Mouse (Mus musculus) liver, postnatal 0 days (tissue): ENCODE results near the gene Dennd6b. TPM values are rescaled to one million over a fixed set of nuclear protein-coding genes. Genes with fewer than 3 reads are reported as not detected.
A peak's percentile ranks its signal among the peaks of the same experiment; 100 is the strongest.

Experiments used
- ATAC-seq: fragments of 200-750 bp; cut with Nextera tagmentation; 2 replicates; pipeline ENCODE4 v1.8.0; 2017; ENCODE audit warnings: mild to moderate bottlenecking, moderate library complexity
- DNase-seq: peaks from one replicate; pipeline ENCODE4 v3.0.0-alpha.2; 2016
- H3K27ac ChIP-seq: fragments of 300-500 bp; sonication (generic); 2 replicates; pipeline ENCODE4 v1.5.1; 2014; ENCODE audit warnings: antibody characterized with exemption, moderate library complexity, mild to moderate bottlenecking, low read depth
- H3K27me3 ChIP-seq: fragments of 300-500 bp; sonication (generic); 2 replicates; pipeline ENCODE4 v1.6.1; 2014; ENCODE audit warnings: low read length, control low read depth, mixed read lengths; ENCODE audit not compliant: insufficient read depth
- H3K36me3 ChIP-seq: fragments of 300-500 bp; sonication (generic); replicated peaks from 2 replicates; pipeline ENCODE4 v1.6.1; 2014; ENCODE audit warnings: mild to moderate bottlenecking, control low read depth, low read length, moderate library complexity, mixed read lengths; ENCODE audit not compliant: insufficient read depth
- H3K4me1 ChIP-seq: fragments of 300-500 bp; sonication (generic); 2 replicates; pipeline ENCODE4 v1.6.1; 2014; ENCODE audit warnings: antibody characterized with exemption, mild to moderate bottlenecking, control low read depth; ENCODE audit not compliant: insufficient read depth
- H3K4me2 ChIP-seq: fragments of 300-500 bp; sonication (generic); 2 replicates; pipeline ENCODE4 v1.6.1; 2014; ENCODE audit warnings: low read depth, mild to moderate bottlenecking, low read length, moderate library complexity, mixed read lengths
- H3K4me3 ChIP-seq: fragments of 300-500 bp; sonication (generic); 2 replicates; pipeline ENCODE4 v1.5.1; 2014; ENCODE audit warnings: low read depth, low read length
- H3K9ac ChIP-seq: fragments of 300-500 bp; sonication (generic); replicated peaks from 2 replicates; pipeline ENCODE4 v1.6.1; 2014; ENCODE audit warnings: mild to moderate bottlenecking, moderate library complexity
- H3K9me3 ChIP-seq: fragments of 300-500 bp; sonication (generic); 2 replicates; pipeline ENCODE4 v1.6.1; 2016; ENCODE audit warnings: mild to moderate bottlenecking, control low read depth, low read length, mixed read lengths
- CTCF ChIP-seq: sonication (generic); IDR thresholded peaks from 2 replicates; pipeline ENCODE4 v1.5.1; 2016; ENCODE audit warnings: antibody characterized with exemption, low read depth
- EP300 ChIP-seq: IDR thresholded peaks from 2 replicates; pipeline ENCODE4 v1.6.1; 2016; ENCODE audit warnings: antibody characterized with exemption, low read depth, mild to moderate bottlenecking
- WGBS: fragments of 180-500 bp; shearing (Covaris S2); extraction: QIAGEN DNeasy Blood & Tissue Kit; methylation state at CpG from one replicate; pipeline ENCODE4 v1.1.7; 2014; ENCODE audit not compliant: insufficient replicate concordance; 5-methylcytosine and 5-hydroxymethylcytosine counted together
- polyA plus RNA-seq: library from polyadenylated mRNA; unstranded; fragments of >200 nt; fragmentation: Nextera tagmentation; extraction: Ambion mirVana; gene quantifications from 2 replicates; pipeline ENCODE4 v1.2.1, GENCODE M21; 2015

Dennd6b gene
- polyA plus RNA-seq, 1 experiment from 2014 or later = 2.7 TPM

DNA sequence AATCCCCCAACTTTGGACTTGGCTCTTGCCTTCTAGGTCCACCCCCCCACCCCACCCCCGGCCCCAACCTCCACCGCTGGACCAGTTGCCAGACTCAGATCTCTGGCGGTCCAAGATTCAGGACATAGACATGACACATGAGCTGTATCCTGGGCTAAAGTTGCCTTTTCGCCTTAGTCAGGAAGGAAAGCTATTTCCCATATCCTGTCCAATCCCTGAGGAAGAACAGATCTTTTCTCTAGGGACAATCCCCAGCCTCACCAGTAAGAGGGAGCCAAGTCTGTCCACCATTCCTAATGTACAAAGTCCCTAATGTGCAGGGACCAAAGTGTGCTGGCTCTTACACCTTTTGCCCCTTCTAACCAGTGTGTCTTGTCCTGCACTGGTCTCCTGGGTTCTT is 54.4 kb downstream of the Dennd6b start:
- Histone ChIP-seq H3K27ac (no peak overlapping the region), H3K9ac (no peak overlapping the region), H3K4me1 (peaks cover 14% of the 10 kb centered on the region), H3K36me3 (no peaks in the 10 kb centered on the region), H3K9me3 (no peaks in the 10 kb centered on the region), H3K4me3 (no peak overlapping the region), H3K27me3 (peaks cover 86% of the 10 kb centered on the region), H3K4me2 (no peak overlapping the region)
- no peak for DNase-seq
- no peak for TF ChIP-seq EP300
- no peak for TF ChIP-seq CTCF
- no peak for ATAC-seq
- 37% methylated on average over 4 of the region's 4 CpGs for WGBS

DNA sequence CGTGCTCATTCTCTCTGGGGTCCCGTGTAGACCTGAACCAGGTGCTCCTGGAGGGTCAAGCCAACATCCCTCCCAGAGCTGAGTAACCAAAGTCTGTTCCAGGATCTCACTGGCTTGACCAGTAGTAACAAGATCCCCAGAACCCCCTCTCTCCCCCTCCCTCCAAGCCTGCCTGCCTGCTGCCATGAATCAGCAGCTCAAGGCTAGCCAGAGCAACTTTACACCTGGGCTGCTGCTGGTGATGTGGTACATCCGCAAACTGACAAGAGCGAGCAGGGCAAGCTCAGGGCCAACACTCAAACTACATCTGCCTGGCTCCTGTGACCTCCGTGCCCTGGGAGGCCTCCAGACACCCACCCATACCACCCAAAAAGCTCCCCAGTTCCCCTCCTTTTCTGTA is 54.9 kb downstream of the Dennd6b start:
- ATAC-seq (no peak), DNase-seq (no peak)
- Histone ChIP-seq H3K36me3 (no peaks in the 10 kb centered on the region), H3K9me3 (no peaks in the 10 kb centered on the region), H3K4me3 (no peak overlapping the region), H3K4me1 (peaks cover 12% of the 10 kb centered on the region), H3K27me3 (peaks cover 83% of the 10 kb centered on the region), H3K9ac (no peak overlapping the region), H3K27ac (no peak overlapping the region), H3K4me2 (no peak overlapping the region)
- 23% methylated on average over 5 of the region's 5 CpGs for WGBS
- no peak for TF ChIP-seq EP300
- TF ChIP-seq CTCF = no peak

DNA sequence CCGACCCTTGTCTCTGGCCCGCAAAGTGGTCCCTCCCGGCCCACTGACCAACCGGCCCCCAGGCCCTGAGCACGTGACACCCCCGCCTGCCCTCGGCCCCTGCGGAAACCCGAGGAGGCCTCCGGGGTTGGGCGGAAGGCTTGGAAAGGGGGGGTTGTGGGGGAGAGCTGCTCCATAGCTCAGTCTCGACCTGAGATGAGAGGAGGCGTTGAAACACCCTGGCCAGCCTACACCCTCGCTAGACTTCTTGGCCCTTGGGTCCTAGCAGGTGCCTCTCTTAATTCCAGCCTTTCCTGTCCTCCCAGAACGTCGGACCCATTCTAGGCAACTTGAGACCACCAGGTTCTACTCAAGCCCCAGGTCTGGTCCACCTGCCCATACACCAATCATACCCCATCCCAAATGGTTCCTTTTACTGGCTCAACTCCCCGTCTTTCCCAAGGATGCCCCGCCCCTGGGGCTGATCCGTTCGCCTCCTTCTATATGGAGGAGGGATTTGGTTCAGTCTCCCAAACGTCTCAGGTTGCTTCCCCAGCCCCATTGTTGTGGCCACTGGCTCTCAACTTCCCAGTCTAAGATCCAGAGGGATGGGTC is 55.5 kb downstream of the Dennd6b start, which contains the start of gene Mapk12:
Gene Mapk12, minus strand, starts transcription at position 45 of the 594 bp plus-strand sequence.
- TF ChIP-seq CTCF = no peak
- TF ChIP-seq EP300 = no peak
- Histone ChIP-seq H3K4me2 (peak within 1 kb of the TSS; percentile 67), H3K27me3 (peaks cover 79% of the 10 kb centered on the region), H3K9ac (peak within 1 kb of the TSS; percentile 30; the same call in 1 of the 2 replicates), H3K9me3 (no peaks in the 10 kb centered on the region), H3K4me1 (peaks cover 12% of the 10 kb centered on the region), H3K36me3 (no peaks in the 10 kb centered on the region), H3K4me3 (peak within 1 kb of the TSS; percentile 47), H3K27ac (no peak within 1 kb of the TSS)
- WGBS = 2% methylated on average over 21 of the region's 21 CpGs
- DNase-seq (no peak), ATAC-seq (peak; percentile 12; the same call in 1 of the 2 replicates)

DNA sequence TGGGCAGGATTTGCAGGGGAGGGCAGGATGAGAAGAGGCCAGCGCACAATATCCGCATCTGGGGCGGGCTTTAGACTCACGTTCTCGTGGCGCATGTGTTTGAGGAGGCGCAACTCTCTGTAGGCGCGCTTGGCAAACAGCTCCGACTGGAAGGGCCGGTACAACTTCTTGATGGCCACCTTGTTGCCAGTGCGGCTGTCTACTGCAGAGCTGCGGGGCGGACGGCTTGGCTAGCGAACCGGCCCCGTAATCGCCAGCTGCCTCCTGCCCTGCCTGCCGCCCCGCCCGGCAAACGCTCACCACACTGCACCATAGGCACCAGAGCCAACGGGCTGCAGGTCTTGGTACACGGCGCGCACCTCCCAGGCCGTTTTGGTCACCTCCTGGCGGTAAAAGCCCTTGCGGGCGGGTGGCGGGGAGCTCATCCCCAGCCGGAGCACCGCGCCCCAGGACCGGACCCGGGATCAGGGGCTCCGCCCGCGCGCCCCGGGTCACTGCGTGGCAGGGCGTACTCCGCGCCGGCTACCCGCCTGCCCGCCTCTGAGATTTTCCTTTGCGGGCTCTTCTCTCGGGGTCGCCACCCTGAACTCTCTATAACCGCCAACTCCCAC is 56.1 kb downstream of the Dennd6b start:
- peaks cover 75% of the 10 kb centered on the region for H3K27me3 ChIP-seq

DNA sequence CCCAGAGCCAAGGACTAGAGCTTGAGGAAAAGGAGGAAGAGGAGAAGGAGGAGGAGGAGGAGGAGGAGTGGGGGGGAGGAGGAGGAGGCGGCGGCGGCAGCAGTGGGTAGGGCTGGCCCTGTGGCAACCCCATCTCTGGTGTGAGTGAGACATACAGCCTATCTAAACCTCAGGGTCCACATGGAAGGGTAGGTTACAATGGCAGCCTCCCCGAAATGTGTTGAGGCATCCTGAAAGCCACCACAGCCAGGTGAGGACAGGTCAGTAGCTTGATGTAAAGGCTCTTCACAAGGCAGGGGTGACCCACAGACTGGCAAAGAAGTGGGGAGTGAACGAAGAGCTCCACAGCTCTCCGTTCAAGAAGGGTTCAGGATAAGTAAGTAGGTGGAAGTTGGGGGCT is 57.8 kb downstream of the Dennd6b start:
- Histone ChIP-seq H3K9ac (no peak overlapping the region), H3K4me3 (no peak overlapping the region), H3K9me3 (no peaks in the 10 kb centered on the region), H3K4me1 (peaks cover 12% of the 10 kb centered on the region), H3K4me2 (no peak overlapping the region), H3K27ac (no peak overlapping the region), H3K36me3 (no peaks in the 10 kb centered on the region), H3K27me3 (peaks cover 67% of the 10 kb centered on the region)
- ATAC-seq = no peak
- no peak for DNase-seq
- WGBS = 75% methylated on average over 6 of the region's 6 CpGs
- TF ChIP-seq EP300 (no peak), CTCF (no peak)

More for the DNA sequence above, 56.1 kb downstream of the Dennd6b start:
- H3K9me3 ChIP-seq = no peaks in the 10 kb centered on the region
- WGBS = under 1% methylated on average over 50 of the region's 53 CpGs
- TF ChIP-seq CTCF = no peak
- no peak for TF ChIP-seq EP300
- peak overlapping the region; percentile 47 for H3K4me3 ChIP-seq
- no peaks in the 10 kb centered on the region for H3K36me3 ChIP-seq
- peak; percentile 23; the same call in 1 of the 2 replicates for ATAC-seq
- H3K9ac ChIP-seq = peak overlapping the region; percentile 30; the same call in 1 of the 2 replicates
- no peak overlapping the region for H3K27ac ChIP-seq
- no peak for DNase-seq
- peaks cover 12% of the 10 kb centered on the region for H3K4me1 ChIP-seq
- peak overlapping the region; percentile 67 for H3K4me2 ChIP-seq

DNA sequence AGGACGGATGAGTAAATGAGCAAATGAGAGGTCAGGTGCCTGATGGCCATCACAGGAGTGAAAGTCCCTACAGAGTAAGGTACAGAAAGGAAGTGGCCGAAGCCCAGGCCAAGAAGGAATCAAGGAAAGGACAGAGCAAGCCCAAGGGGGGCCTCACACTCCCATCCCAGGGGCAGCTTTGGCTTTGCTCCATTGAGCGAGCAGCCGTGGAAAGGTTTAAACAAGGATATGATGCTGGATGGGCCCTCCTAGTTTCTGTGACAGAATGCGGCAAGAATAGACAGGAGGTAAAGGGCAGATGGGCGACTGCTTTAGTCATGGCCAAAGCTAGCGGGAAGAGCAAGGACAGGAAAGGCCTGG is 58.3 kb downstream of the Dennd6b start:
- Histone ChIP-seq H3K4me2 (no peak overlapping the region), H3K4me1 (peaks cover 12% of the 10 kb centered on the region), H3K4me3 (no peak overlapping the region), H3K27ac (no peak overlapping the region), H3K27me3 (peaks cover 64% of the 10 kb centered on the region), H3K36me3 (no peaks in the 10 kb centered on the region), H3K9ac (no peak overlapping the region), H3K9me3 (no peaks in the 10 kb centered on the region)
- TF ChIP-seq EP300 = no peak
- TF ChIP-seq CTCF = no peak
- no peak for DNase-seq
- 81% methylated on average over 7 of the region's 7 CpGs for WGBS
- ATAC-seq = no peak
